23 mouse cellular contexts compared by ENCODE assay signal in genomic region chr3:30633681-30634080, GRCm38 (mm10). TPM values are rescaled to one million over a fixed set of nuclear protein-coding genes. Genes with fewer than 3 reads are reported as not detected.
DNase-seq lines count a peak whose midpoint lies in the region; ATAC-seq and TF ChIP-seq lines count a peak whose summit lies in the region.
"Had no signal": no experiment of that assay in that cellular context is flagged by ENCODE, and none has a peak within 500 bp of the region (broad histone marks: within the 10 kb centered on the region; RNA-seq: fewer than 3 reads in every experiment).

No protein-coding gene starts in this region.

- POLR2A ChIA-PET in Patski (lab: Charles Lee), result no interaction called here

- H3K27me3 ChIP-seq in embryonic facial prominence, embryonic 11.5 days (ENCODE audit: control insufficient read depth, insufficient read depth, low read length), result no peaks in the 10 kb centered on the region
- H3K27me3 ChIP-seq in embryonic facial prominence, embryonic 10.5 days (replicated peaks; ENCODE audit: low read depth, poor library complexity, severe bottlenecking), result no peaks in the 10 kb centered on the region
- H3K27me3 ChIP-seq in lung, embryonic 14.5 days (ENCODE audit: insufficient read depth, low read length), result no peaks in the 10 kb centered on the region
- no peaks in the 10 kb centered on the region for H3K27me3 ChIP-seq in Patski
- H3K27me3 ChIP-seq: embryonic facial prominence, embryonic 12.5 days; heart, embryonic 13.5 days; limb, embryonic 12.5 days had no signal

- peak; percentile 23 for DNase-seq in embryonic facial prominence, embryonic 11.5 days (ENCODE audit: low spot score)
- DNase-seq in embryonic facial prominence, embryonic 10.5 days (ENCODE audit: low spot score), result no peak
- DNase-seq in lung, embryonic 14.5 days, result peak; percentile 52
- no peak for DNase-seq in lung, adult 2 months
- no peak for DNase-seq in Patski (ENCODE audit: low read depth, low spot score)
- DNase-seq in retina, embryonic 14.5 days (ENCODE audit: low spot score), result peak; percentile 43
- DNase-seq in layer of hippocampus, adult 8-10 months (ENCODE audit: low spot score in 2 of 2), result no peak
- DNase-seq in urinary bladder, postnatal 14 days (ENCODE audit: low spot score), result no peak
- DNase-seq: adrenal gland, adult 2 months; B cell, adult 2 months; cerebellum, adult 9-10 months; gastrocnemius, postnatal 25 days; lung, adult 18-20 months; thymus, postnatal 36 days had no signal

- no peak overlapping the region for H3K9ac ChIP-seq in embryonic facial prominence, embryonic 11.5 days (replicated peaks; ENCODE audit: low read length)
- no peak overlapping the region for H3K9ac ChIP-seq in lung, embryonic 14.5 days
- H3K9ac ChIP-seq: embryonic facial prominence, embryonic 12.5 days; heart, embryonic 13.5 days; limb, embryonic 12.5 days had no signal

- no peaks in the 10 kb centered on the region for H3K4me1 ChIP-seq in embryonic facial prominence, embryonic 11.5 days (ENCODE audit: control insufficient read depth, insufficient read depth, low read length)
- H3K4me1 ChIP-seq in embryonic facial prominence, embryonic 10.5 days, result no peaks in the 10 kb centered on the region
- no peaks in the 10 kb centered on the region for H3K4me1 ChIP-seq in lung, embryonic 14.5 days (ENCODE audit: insufficient read depth)
- H3K4me1 ChIP-seq in lung, adult 2 months (ENCODE audit: control insufficient read depth, insufficient read depth, low read length), result no peaks in the 10 kb centered on the region
- H3K4me1 ChIP-seq: embryonic facial prominence, embryonic 12.5 days; heart, embryonic 13.5 days; limb, embryonic 12.5 days had no signal

- H3K4me2 ChIP-seq in embryonic facial prominence, embryonic 11.5 days (ENCODE audit: low read depth, low read length), result no peak overlapping the region
- H3K4me2 ChIP-seq in lung, embryonic 14.5 days, result no peak overlapping the region
- H3K4me2 ChIP-seq: embryonic facial prominence, embryonic 12.5 days; heart, embryonic 13.5 days; limb, embryonic 12.5 days had no signal

- ATAC-seq in embryonic facial prominence, embryonic 11.5 days (replicated peaks; ENCODE audit: insufficient number of reproducible peaks, low FRiP score, low TSS enrichment, low read depth), result no peak
- no peak for ATAC-seq in lung, embryonic 14.5 days (ENCODE audit: insufficient read depth)
- ATAC-seq in Patski, result no peak
- ATAC-seq: inflammation-experienced regulatory T-cells, adult 6 months had no signal

- in situ Hi-C loops in Patski (cut with MboI; ENCODE audit: low pct_unique_long_range_greater_than_20kb), result no loop called here

- peak; percentile 45 for TF ChIP-seq CTCF in lung, embryonic 14.5 days (IDR thresholded peaks at IDR 0.05; ENCODE audit: low read depth)
- no peak for TF ChIP-seq CTCF in lung, adult 2 months (IDR thresholded peaks at IDR 0.05; ENCODE audit: insufficient read depth, low read length)
- TF ChIP-seq CTCF in Patski (IDR thresholded peaks at IDR 0.05), result peak; percentile 50

- WGBS in embryonic facial prominence, embryonic 11.5 days, result 49% methylated on average over 3 of the region's 3 CpGs
- 73% methylated on average over 3 of the region's 3 CpGs for WGBS in embryonic facial prominence, embryonic 10.5 days
- WGBS in lung, embryonic 14.5 days, result 52% methylated on average over 3 of the region's 3 CpGs
- 61% methylated on average over 3 of the region's 3 CpGs for WGBS in lung, adult 2 months

- TF ChIP-seq POLR2A in lung, adult 2 months (IDR thresholded peaks at IDR 0.05; ENCODE audit: borderline replicate concordance, extremely low read depth, low read depth, low read length), result no peak

- no peaks in the 10 kb centered on the region for H3K36me3 ChIP-seq in embryonic facial prominence, embryonic 11.5 days (replicated peaks; ENCODE audit: control insufficient read depth, insufficient read depth, low read depth, low read length)
- no peaks in the 10 kb centered on the region for H3K36me3 ChIP-seq in embryonic facial prominence, embryonic 10.5 days (replicated peaks)
- H3K36me3 ChIP-seq in lung, embryonic 14.5 days (ENCODE audit: insufficient read depth), result no peaks in the 10 kb centered on the region
- H3K36me3 ChIP-seq: embryonic facial prominence, embryonic 12.5 days; heart, embryonic 13.5 days; limb, embryonic 12.5 days had no signal

- CTCF ChIA-PET in Patski (lab: Charles Lee), result interaction anchor here (1.1 to 1.8 kb wide), 4 partner anchors 12 to 57 kb away, joined by 3 to 6 read pairs (median 4); no protein-coding TSS in a partner anchor

- H3K9me3 ChIP-seq in embryonic facial prominence, embryonic 11.5 days (replicated peaks; ENCODE audit: control insufficient read depth, low read length), result no peaks in the 10 kb centered on the region
- H3K9me3 ChIP-seq in embryonic facial prominence, embryonic 10.5 days, result no peaks in the 10 kb centered on the region
- H3K9me3 ChIP-seq in lung, embryonic 14.5 days (ENCODE audit: low read depth, low read length), result no peaks in the 10 kb centered on the region
- H3K9me3 ChIP-seq: embryonic facial prominence, embryonic 12.5 days; heart, embryonic 13.5 days had no signal

- no peak overlapping the region for H3K4me3 ChIP-seq in embryonic facial prominence, embryonic 11.5 days (ENCODE audit: low read depth, low read length)
- no peak overlapping the region for H3K4me3 ChIP-seq in embryonic facial prominence, embryonic 10.5 days
- H3K4me3 ChIP-seq in lung, embryonic 14.5 days (ENCODE audit: low read depth, low read length), result no peak overlapping the region
- no peak overlapping the region for H3K4me3 ChIP-seq in lung, adult 2 months (replicated peaks; ENCODE audit: extremely low read depth, low read depth, low read length)
- H3K4me3 ChIP-seq: embryonic facial prominence, embryonic 12.5 days; heart, embryonic 13.5 days; left cerebral cortex, adult 2 months; limb, embryonic 12.5 days had no signal

- H3K27ac ChIP-seq in embryonic facial prominence, embryonic 11.5 days (replicated peaks; ENCODE audit: low read depth, low read length), result no peak overlapping the region
- no peak overlapping the region for H3K27ac ChIP-seq in embryonic facial prominence, embryonic 10.5 days (replicated peaks)
- no peak overlapping the region for H3K27ac ChIP-seq in lung, embryonic 14.5 days (ENCODE audit: low read depth)
- H3K27ac ChIP-seq: embryonic facial prominence, embryonic 12.5 days; heart, embryonic 13.5 days; left cerebral cortex, adult 2 months; limb, embryonic 12.5 days had no signal

RNA-seq across cellular contexts. Expression of gene Lrriq4, which starts 10.6 kb away (rescaled TPM):
- polyA plus RNA-seq in embryonic facial prominence, embryonic 11.5 days (2014; fragmentation: Nextera tagmentation; extraction: Ambion mirVana), result not detected in 2 replicates
- not detected in 2 replicates for polyA plus RNA-seq in embryonic facial prominence, embryonic 10.5 days (2016; fragmentation: Nextera tagmentation; extraction: Ambion mirVana)
- polyA plus RNA-seq in lung, embryonic 14.5 days (2014; fragmentation: Nextera tagmentation; extraction: Ambion mirVana), result not detected in 2 replicates
- polyA plus RNA-seq in lung, adult 2 months (2012; rRNA removed), result not detected in 2 replicates
- polyA plus RNA-seq in Patski (2021), result not detected
- not detected for total RNA-seq in layer of hippocampus, adult 8-10 months (2022)
- total RNA-seq: adrenal gland, adult 2 months; gastrocnemius, postnatal 25 days; hematopoietic stem cell, adult 5-6 weeks; left cerebral cortex, adult 2 months; megakaryocyte, adult 5-6 weeks had no signal
- polyA plus RNA-seq: adrenal gland, adult 2 months; embryonic facial prominence, embryonic 12.5 days; heart, embryonic 13.5 days; inflammation-experienced regulatory T-cells, adult 6 months; kidney, embryonic 14.5 days; limb, embryonic 12.5 days; stomach, embryonic 16.5 days had no signal

RNA-seq across cellular contexts. Expression of gene Lrrc34, which starts 14.0 kb away (rescaled TPM):
- polyA plus RNA-seq in embryonic facial prominence, embryonic 11.5 days (2014; fragmentation: Nextera tagmentation; extraction: Ambion mirVana), result 2.6 and 2.7 TPM in 2 replicates
- 2.4 and 3.0 TPM in 2 replicates for polyA plus RNA-seq in embryonic facial prominence, embryonic 10.5 days (2016; fragmentation: Nextera tagmentation; extraction: Ambion mirVana)
- polyA plus RNA-seq in lung, embryonic 14.5 days (2014; fragmentation: Nextera tagmentation; extraction: Ambion mirVana), result 1.7 and 1.9 TPM in 2 replicates
- 0.34 and 0.79 TPM in 2 replicates for polyA plus RNA-seq in lung, adult 2 months (2012; rRNA removed)
- 0.08 TPM for polyA plus RNA-seq in Patski (2021)
- total RNA-seq in layer of hippocampus, adult 8-10 months (2022), result under 1 TPM in 1 of 4 experiments, not detected in 3; 0.38 TPM
- total RNA-seq: adrenal gland, adult 2 months; gastrocnemius, postnatal 25 days; left cerebral cortex, adult 2 months had no signal
- polyA plus RNA-seq: adrenal gland, adult 2 months had no signal

RNA-seq across cellular contexts. Expression of gene Mynn, which starts 31.8 kb away (rescaled TPM):
- polyA plus RNA-seq in embryonic facial prominence, embryonic 11.5 days (2014; fragmentation: Nextera tagmentation; extraction: Ambion mirVana), result 38.7 and 41.6 TPM in 2 replicates
- polyA plus RNA-seq in embryonic facial prominence, embryonic 10.5 days (2016; fragmentation: Nextera tagmentation; extraction: Ambion mirVana), result 30.0 and 32.1 TPM in 2 replicates
- polyA plus RNA-seq in lung, embryonic 14.5 days (2014; fragmentation: Nextera tagmentation; extraction: Ambion mirVana), result 30.7 and 35.9 TPM in 2 replicates
- polyA plus RNA-seq in lung, adult 2 months (2012; rRNA removed), result 5.5 and 8.6 TPM in 2 replicates
- 30.9 TPM for polyA plus RNA-seq in Patski (2021)
- 10 to 100 TPM; 12.5 to 23.4 (median 19.9) TPM for total RNA-seq in layer of hippocampus, adult 8-10 months (2022)

RNA-seq across cellular contexts. Expression of gene Actrt3, which starts 33.9 kb away (rescaled TPM):
- polyA plus RNA-seq in embryonic facial prominence, embryonic 11.5 days (2014; fragmentation: Nextera tagmentation; extraction: Ambion mirVana), result 0.10 and 0.24 TPM in 2 replicates
- not detected in 2 replicates for polyA plus RNA-seq in embryonic facial prominence, embryonic 10.5 days (2016; fragmentation: Nextera tagmentation; extraction: Ambion mirVana)
- not detected in 2 replicates for polyA plus RNA-seq in lung, embryonic 14.5 days (2014; fragmentation: Nextera tagmentation; extraction: Ambion mirVana)
- not detected in 2 replicates for polyA plus RNA-seq in lung, adult 2 months (2012; rRNA removed)
- 0.05 TPM for polyA plus RNA-seq in Patski (2021)
- 1 to 10 TPM in 3 of 4 experiments, under 1 TPM in 1; 0.86 to 1.5 (median 1.1) TPM for total RNA-seq in layer of hippocampus, adult 8-10 months (2022)
- total RNA-seq: adrenal gland, adult 2 months; gastrocnemius, postnatal 25 days; hematopoietic stem cell, adult 5-6 weeks; megakaryocyte, adult 5-6 weeks had no signal
- polyA plus RNA-seq: adrenal gland, adult 2 months; embryonic facial prominence, embryonic 12.5 days; heart, embryonic 13.5 days; kidney, embryonic 14.5 days had no signal

Comparison
In these comparisons a context has a peak if more than half of its experiments do, and no peak if none do; other contexts are left out.
1. DNase-seq: peak in embryonic facial prominence, embryonic 11.5 days (single experiment), lung, embryonic 14.5 days (single experiment) and retina, embryonic 14.5 days (single experiment); none in embryonic facial prominence, embryonic 10.5 days (single experiment), lung, adult 2 months (single experiment), Patski (single experiment), layer of hippocampus, adult 8-10 months (0 of 2) and urinary bladder, postnatal 14 days (single experiment).